Mouse (Mus musculus): ENCODE data around the gene Mptx2.

DNA sequence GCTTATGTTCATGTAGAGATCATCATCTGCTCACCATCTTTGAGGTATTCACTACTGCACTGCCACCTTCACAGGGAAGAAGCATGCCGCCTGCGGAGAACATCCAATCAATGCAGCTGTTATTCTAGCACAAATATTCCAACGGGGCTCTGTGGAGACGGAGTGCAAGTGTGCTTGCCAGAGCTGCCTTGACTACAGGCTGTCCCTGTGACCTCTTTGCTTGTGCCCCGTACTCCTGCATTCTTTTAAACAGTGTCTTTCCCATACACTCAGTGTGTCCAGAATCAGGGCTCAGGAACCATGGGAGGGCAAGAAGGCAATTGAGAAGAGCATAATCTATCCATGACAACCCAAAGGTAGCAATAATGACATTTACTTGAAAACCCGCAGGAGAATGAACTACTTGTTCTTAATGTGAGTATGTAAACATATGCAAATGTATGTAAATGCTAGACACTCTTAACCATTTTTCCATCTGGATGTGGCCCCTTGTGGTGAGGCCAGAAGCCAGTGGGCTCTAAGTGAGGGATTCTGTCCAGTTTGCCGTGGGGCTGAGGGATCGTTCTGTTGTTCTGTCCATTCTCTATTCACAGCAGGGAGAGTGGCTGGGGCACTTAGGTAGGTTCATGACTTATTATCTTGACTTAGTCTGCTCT, 44.1 kb upstream of the Mptx2 start:
- TF ChIP-seq CTCF (IDR thresholded peaks at IDR 0.05; ENCODE audit: control insufficient read depth, insufficient read depth, low read length) (no peak), POLR2A (IDR thresholded peaks at IDR 0.05; ENCODE audit: borderline replicate concordance, control insufficient read depth, low read depth, low read length) (no peak)
